Mouse (Mus musculus): ENCODE data around the gene Chac2. TPM values are rescaled to one million over a fixed set of nuclear protein-coding genes. Genes with fewer than 3 reads are reported as not detected.

Chac2 gene
- total and polyA plus RNA-seq, 3 experiments, result 5.8 to 25.9 (median 25.7) TPM

DNA sequence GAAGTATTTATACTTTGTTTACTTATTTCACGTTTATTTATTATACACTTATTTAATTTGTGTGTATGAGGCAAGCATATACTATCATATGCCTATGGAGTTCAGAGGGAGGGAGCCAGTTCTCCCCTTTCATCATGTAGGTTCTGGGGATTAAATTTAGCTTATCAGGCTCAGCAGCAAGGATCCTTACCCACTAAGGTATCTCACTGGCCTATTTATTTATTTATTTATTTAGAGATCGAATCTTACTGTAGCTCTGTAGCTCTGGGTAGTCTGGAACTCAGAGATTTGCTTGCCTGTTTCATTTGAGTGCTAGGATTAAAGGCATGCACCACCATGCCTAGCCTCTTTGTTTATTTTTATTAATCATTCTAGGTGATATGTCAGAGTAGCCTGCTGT is 12.6 kb upstream of the Chac2 start:
- WGBS, result 88% methylated on average over 2 of the region's 2 CpGs
- H3K9ac ChIP-seq (ENCODE audit: low read depth, low read length), result no peak overlapping the region
- H3K27me3 ChIP-seq (ENCODE audit: control insufficient read depth, insufficient read depth, low read length), result no peaks in the 10 kb centered on the region
- no peak overlapping the region for H3K4me3 ChIP-seq
- TF ChIP-seq CTCF (IDR thresholded peaks at IDR 0.05) (no peak), EP300 (IDR thresholded peaks at IDR 0.05; ENCODE audit: insufficient read depth, low read depth, low read length) (no peak), POLR2A (IDR thresholded peaks at IDR 0.05; ENCODE audit: insufficient read depth, low read depth, low read length) (no peak)
- intact Hi-C loops (cut with DNase I), result no loop called here
- no peaks in the 10 kb centered on the region for H3K4me1 ChIP-seq (ENCODE audit: control insufficient read depth, insufficient read depth, low read length)
- H3K36me3 ChIP-seq (ENCODE audit: control insufficient read depth, insufficient read depth, low read length), result no peaks in the 10 kb centered on the region
- no peak for DNase-seq
- H3K27ac ChIP-seq, result no peak overlapping the region
- no peaks in the 10 kb centered on the region; the same call in 1 of the 2 replicates for H3K79me2 ChIP-seq (replicated peaks; ENCODE audit: control insufficient read depth, insufficient read depth, low read length)

- 82% methylated on average over 5 of the region's 5 CpGs for WGBS
- H3K36me3 ChIP-seq (ENCODE audit: control insufficient read depth, insufficient read depth, low read length), result no peaks in the 10 kb centered on the region
- TF ChIP-seq EP300 (IDR thresholded peaks at IDR 0.05; ENCODE audit: insufficient read depth, low read depth, low read length) (no peak), POLR2A (IDR thresholded peaks at IDR 0.05; ENCODE audit: insufficient read depth, low read depth, low read length) (no peak), CTCF (IDR thresholded peaks at IDR 0.05) (no peak)
- H3K27me3 ChIP-seq (ENCODE audit: control insufficient read depth, insufficient read depth, low read length), result no peaks in the 10 kb centered on the region
- no peak overlapping the region for H3K4me3 ChIP-seq
- intact Hi-C loops (cut with DNase I), result no loop called here
- H3K9ac ChIP-seq (ENCODE audit: low read depth, low read length), result no peak overlapping the region
- DNase-seq, result no peak
- no peaks in the 10 kb centered on the region; the same call in 1 of the 2 replicates for H3K79me2 ChIP-seq (replicated peaks; ENCODE audit: control insufficient read depth, insufficient read depth, low read length)
- no peaks in the 10 kb centered on the region for H3K4me1 ChIP-seq (ENCODE audit: control insufficient read depth, insufficient read depth, low read length)
- H3K27ac ChIP-seq, result no peak overlapping the region
These were observed 12.0 kb upstream of the Chac2 start for GRCm38 (mm10) chr11:30998199-30998598.

- Histone ChIP-seq H3K79me2 (replicated peaks; ENCODE audit: control insufficient read depth, insufficient read depth, low read length) (no peaks in the 10 kb centered on the region; the same call in 1 of the 2 replicates), H3K9ac (ENCODE audit: low read depth, low read length) (no peak overlapping the region), H3K4me3 (no peak overlapping the region), H3K27me3 (ENCODE audit: control insufficient read depth, insufficient read depth, low read length) (no peaks in the 10 kb centered on the region), H3K27ac (no peak overlapping the region), H3K36me3 (ENCODE audit: control insufficient read depth, insufficient read depth, low read length) (no peaks in the 10 kb centered on the region), H3K4me1 (ENCODE audit: control insufficient read depth, insufficient read depth, low read length) (no peaks in the 10 kb centered on the region)
- no peak for TF ChIP-seq EP300 (IDR thresholded peaks at IDR 0.05; ENCODE audit: insufficient read depth, low read depth, low read length)
- TF ChIP-seq POLR2A (IDR thresholded peaks at IDR 0.05; ENCODE audit: insufficient read depth, low read depth, low read length), result no peak
- no peak for TF ChIP-seq CTCF (IDR thresholded peaks at IDR 0.05)
- DNase-seq, result no peak
- WGBS, result 87% methylated on average over 3 of the region's 3 CpGs
- intact Hi-C loops (cut with DNase I), result no loop called here
These were observed 10.5 kb upstream of the Chac2 start for GRCm38 (mm10) chr11:30996670-30997069.

- intact Hi-C loops (cut with DNase I), result loop anchor here (2.0 to 10.0 kb wide), 2 partner anchors 32 to 388 kb away; partner anchors contain the start of genes Erlec1 and Stc2
- no peak for DNase-seq
- Histone ChIP-seq H3K9ac (ENCODE audit: low read depth, low read length) (peak overlapping the region; percentile 46), H3K79me2 (replicated peaks; ENCODE audit: control insufficient read depth, insufficient read depth, low read length) (no peaks in the 10 kb centered on the region), H3K4me3 (peak overlapping the region; percentile 58), H3K27me3 (ENCODE audit: control insufficient read depth, insufficient read depth, low read length) (no peaks in the 10 kb centered on the region), H3K4me1 (ENCODE audit: control insufficient read depth, insufficient read depth, low read length) (peaks cover 3% of the 10 kb centered on the region), H3K27ac (peak overlapping the region; percentile 84), H3K36me3 (ENCODE audit: control insufficient read depth, insufficient read depth, low read length) (no peaks in the 10 kb centered on the region; the same call in 1 of the 2 replicates)
- 1% methylated on average over 2 of the region's 2 CpGs for WGBS
- no peak for TF ChIP-seq EP300 (IDR thresholded peaks at IDR 0.05; ENCODE audit: insufficient read depth, low read depth, low read length)
- no peak for TF ChIP-seq POLR2A (IDR thresholded peaks at IDR 0.05; ENCODE audit: insufficient read depth, low read depth, low read length)
- no peak for TF ChIP-seq CTCF (IDR thresholded peaks at IDR 0.05)
These were observed 471 bp upstream of the Chac2 start for GRCm38 (mm10) chr11:30986625-30987017.

DNA sequence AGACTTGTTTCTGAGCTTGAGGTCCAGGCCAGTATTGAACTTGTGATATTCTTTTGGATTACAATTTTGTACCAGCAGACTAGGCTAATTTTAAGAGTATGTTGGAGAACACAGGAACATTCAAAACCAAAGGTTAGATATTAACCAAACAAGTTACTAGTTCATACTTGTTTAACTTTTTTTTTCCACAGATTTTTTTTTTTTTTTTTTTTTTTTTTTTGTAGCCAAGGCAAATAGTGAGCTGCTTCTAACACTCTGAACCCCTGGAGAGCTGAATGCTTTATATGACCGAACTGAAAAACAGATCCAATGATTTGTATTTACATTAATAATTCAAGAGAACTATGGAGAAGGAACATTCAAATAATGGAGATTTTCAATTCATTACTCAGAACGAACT is 913 bp downstream of the Chac2 start:
- WGBS, result 50% methylated on average over 2 of the region's 2 CpGs
- intact Hi-C loops (cut with DNase I), result loop anchor here (10.0 kb wide), 1 partner anchor 390 kb away; the partner anchor contains the start of gene Stc2
- TF ChIP-seq CTCF (IDR thresholded peaks at IDR 0.05) (no peak), EP300 (IDR thresholded peaks at IDR 0.05; ENCODE audit: insufficient read depth, low read depth, low read length) (no peak), POLR2A (IDR thresholded peaks at IDR 0.05; ENCODE audit: insufficient read depth, low read depth, low read length) (no peak)
- DNase-seq, result no peak
- Histone ChIP-seq H3K27me3 (ENCODE audit: control insufficient read depth, insufficient read depth, low read length) (no peaks in the 10 kb centered on the region), H3K4me3 (peak overlapping the region; percentile 58), H3K27ac (peak overlapping the region; percentile 84), H3K36me3 (ENCODE audit: control insufficient read depth, insufficient read depth, low read length) (no peaks in the 10 kb centered on the region; the same call in 1 of the 2 replicates), H3K79me2 (replicated peaks; ENCODE audit: control insufficient read depth, insufficient read depth, low read length) (no peaks in the 10 kb centered on the region), H3K4me1 (ENCODE audit: control insufficient read depth, insufficient read depth, low read length) (peaks cover 3% of the 10 kb centered on the region), H3K9ac (ENCODE audit: low read depth, low read length) (no peak overlapping the region)

DNA sequence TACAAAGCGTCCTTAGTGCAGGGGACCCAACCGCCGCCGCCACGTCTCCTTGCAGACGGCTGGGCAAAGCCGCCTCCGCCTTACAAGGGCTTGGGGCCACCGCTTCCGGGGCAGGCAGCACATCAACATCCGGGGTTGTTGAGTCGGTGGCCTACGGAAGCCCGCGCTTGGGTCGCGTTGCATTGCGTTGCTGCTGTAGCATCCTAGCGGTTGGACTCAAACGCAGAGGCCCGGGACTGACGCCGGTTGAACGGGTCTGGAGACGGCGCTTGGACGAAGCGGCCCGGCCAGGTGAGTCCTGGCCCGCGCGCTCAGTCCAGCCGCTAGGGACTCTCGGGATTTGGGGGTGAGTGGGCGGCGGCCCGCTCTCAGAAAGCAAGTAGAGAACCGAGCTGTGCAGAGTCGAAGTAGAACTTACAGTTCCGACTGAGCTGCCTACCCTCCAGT is 31.8 kb downstream of the Chac2 start, which contains the start of gene Erlec1:
Gene Erlec1 (minus strand): TSS at position 57 of the 447 bp plus-strand sequence.
- H3K4me3 ChIP-seq, result peak within 1 kb of the TSS; percentile 90
- no peaks in the 10 kb centered on the region for H3K27me3 ChIP-seq (ENCODE audit: control insufficient read depth, insufficient read depth, low read length)
- WGBS, result under 1% methylated on average over 40 of the region's 40 CpGs
- DNase-seq, result peak; percentile 89 to 91
- intact Hi-C loops (cut with DNase I), result loop anchor here (2.0 to 10.0 kb wide), 3 partner anchors 32 to 920 kb away; partner anchors contain the start of genes Chac2 and Cpeb4
- peak; percentile 72 for TF ChIP-seq POLR2A (IDR thresholded peaks at IDR 0.05; ENCODE audit: insufficient read depth, low read depth, low read length)
- peak; percentile 41 for TF ChIP-seq CTCF (IDR thresholded peaks at IDR 0.05)
- TF ChIP-seq EP300 (IDR thresholded peaks at IDR 0.05; ENCODE audit: insufficient read depth, low read depth, low read length), result no peak
- H3K36me3 ChIP-seq (ENCODE audit: control insufficient read depth, insufficient read depth, low read length), result peaks cover 9% of the 10 kb centered on the region
- H3K79me2 ChIP-seq (replicated peaks; ENCODE audit: control insufficient read depth, insufficient read depth, low read length), result no peaks in the 10 kb centered on the region
- peak within 1 kb of the TSS; percentile 89 for H3K27ac ChIP-seq
- H3K9ac ChIP-seq (ENCODE audit: low read depth, low read length), result peak within 1 kb of the TSS; percentile 97
- H3K4me1 ChIP-seq (ENCODE audit: control insufficient read depth, insufficient read depth, low read length), result peaks cover 2% of the 10 kb centered on the region; the same call in 1 of the 2 replicates
